Mouse (Mus musculus) yolk sac, embryonic 10.5 days (tissue): Measurements from ENCODE around the gene Trip6.

Experiments used
- DNase-seq: peaks from one replicate; pipeline ENCODE4 v3.0.0-alpha.2; 2017; ENCODE audit warnings: low spot score

Trip6 gene

DNA sequence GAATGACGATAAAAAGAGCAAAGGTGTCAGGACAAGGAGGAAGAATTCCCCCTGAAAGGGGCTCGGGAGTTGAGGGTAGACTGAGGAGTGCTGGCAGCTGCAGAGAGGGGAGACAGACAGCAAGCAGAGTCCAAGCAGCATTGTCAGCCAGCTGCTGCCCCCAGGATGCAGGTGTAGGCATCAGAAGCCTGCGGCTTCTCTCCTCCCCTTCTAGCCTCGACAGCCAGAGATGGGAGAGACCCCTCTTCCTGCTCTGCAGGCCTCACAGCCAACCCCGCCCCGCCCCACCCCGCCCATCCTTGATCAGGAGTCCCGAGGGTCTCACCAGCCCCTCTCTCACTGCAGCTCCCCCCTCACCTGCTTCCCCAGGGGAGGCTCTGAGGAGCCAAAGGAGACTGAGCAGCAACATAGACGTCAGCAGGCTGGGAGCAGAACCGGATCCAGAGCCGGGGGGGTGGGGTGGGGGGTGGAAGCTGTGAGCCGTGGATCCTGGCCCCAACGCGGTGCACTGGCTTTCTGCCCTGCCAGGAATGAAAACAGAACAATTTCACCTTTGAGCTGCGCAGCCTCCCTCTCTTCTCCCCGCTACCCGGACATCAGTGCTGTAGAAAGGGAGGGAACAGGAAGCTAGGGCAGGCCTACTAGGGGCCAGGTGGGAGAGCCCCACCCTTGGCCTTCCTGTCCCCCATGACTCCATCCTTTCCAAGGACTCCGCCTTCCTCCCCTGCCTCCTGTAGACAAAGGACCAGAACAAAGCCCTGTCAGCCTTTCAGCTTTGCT lies 45.9 kb downstream of the Trip6 start:
- no peak for DNase-seq

DNA sequence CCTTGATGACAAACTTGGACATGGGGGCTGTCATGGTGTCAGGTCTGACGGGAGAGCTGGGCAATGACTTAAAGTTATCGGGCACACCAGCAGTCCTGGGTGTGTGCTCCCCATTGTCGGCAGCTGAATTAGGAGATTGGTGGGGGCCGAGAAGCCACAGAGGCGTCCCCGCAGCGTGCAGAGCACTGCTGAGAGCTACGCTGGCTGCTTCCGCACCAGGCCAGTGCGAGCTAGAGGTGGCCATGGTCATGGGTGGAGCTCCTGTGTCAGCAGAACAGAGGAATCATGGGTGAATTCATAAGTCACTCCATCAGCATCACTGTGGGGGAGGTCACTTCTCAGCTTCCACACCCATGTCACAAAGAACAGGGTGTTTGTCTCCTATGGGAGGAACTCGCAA lies 49.4 kb downstream of the Trip6 start:
- no peak for DNase-seq

DNA sequence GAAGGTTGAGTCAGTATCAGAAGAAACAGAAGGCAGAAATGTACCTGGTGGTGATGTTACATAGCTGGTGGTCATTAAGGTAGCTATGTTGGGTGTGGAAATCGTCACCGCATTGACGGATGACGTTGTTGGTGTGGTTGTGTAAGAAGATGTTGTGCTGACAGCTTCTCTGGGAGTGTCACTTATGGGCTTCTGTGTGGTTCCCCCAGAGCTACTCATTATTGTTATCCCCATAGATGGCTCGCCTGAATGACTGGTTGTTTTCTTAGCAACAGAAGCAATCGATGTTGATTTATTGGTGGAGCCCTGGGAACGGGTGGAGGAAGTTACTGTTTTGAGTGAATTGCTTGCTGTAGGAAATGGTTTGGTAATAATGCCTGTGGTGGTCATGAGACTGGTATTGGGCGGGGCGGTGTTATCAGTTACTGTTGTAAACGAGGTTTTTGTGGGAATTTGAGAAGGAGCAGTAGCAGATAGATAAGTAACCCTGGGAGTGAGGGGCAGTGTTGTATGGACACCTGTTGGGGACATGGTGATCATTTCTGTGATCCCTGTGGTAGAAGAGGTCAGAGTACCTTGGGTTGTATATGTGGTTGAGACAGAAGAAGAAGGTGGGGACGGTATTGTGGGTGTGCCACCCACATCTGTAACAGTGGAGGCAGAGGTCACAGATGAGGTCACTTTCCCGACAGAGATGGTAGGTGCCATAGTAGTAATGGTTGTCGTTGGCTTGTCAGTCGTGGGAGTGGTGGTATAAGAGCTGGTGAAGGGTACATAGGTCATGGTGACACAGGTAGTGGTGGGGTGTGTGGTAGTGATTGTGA lies 50.1 kb downstream of the Trip6 start:
- no peak for DNase-seq
